Mouse (Mus musculus) myocyte (in vitro differentiated cells): ENCODE measurements around the gene Foxo1.

Experiments
- CEBPB ChIP-seq: IDR thresholded peaks from 2 replicates; pipeline ENCODE4 v1.6.1; 2011; ENCODE audit warnings: mild to moderate bottlenecking, moderate library complexity; ENCODE audit not compliant: poor library complexity, insufficient read depth, severe bottlenecking
- E2F4 ChIP-seq: IDR thresholded peaks from one replicate; pipeline ENCODE4 v1.6.1; 2011; ENCODE audit warnings: mild to moderate bottlenecking, control low read depth, moderate library complexity; ENCODE audit not compliant: insufficient read depth
- MAX ChIP-seq: IDR thresholded peaks from one replicate; pipeline ENCODE4 v1.6.1; 2011; ENCODE audit warnings: low read depth, mild to moderate bottlenecking, control low read depth
- MYOD1 ChIP-seq, 3 experiments: IDR thresholded peaks; one replicate each; pipeline ENCODE4 v1.6.1; 2011; ENCODE audit warnings: control low read depth in 2 of 3, low read depth in 2 of 3, mild to moderate bottlenecking in 2 of 3, moderate library complexity in 1 of 3; ENCODE audit not compliant: insufficient read length in 2 of 3, control insufficient read depth in 1 of 3
- MYOG ChIP-seq, 3 experiments: IDR thresholded peaks; one replicate each; pipeline ENCODE4 v1.6.1; 2011; ENCODE audit warnings: control low read depth in 2 of 3, low read depth in 2 of 3, mild to moderate bottlenecking in 2 of 3; ENCODE audit not compliant: insufficient read length in 2 of 3, control insufficient read depth in 1 of 3, insufficient read depth in 1 of 3
- POLR2A ChIP-seq: IDR thresholded peaks from one replicate; pipeline ENCODE4 v1.6.1; 2011; ENCODE audit warnings: low read depth, mild to moderate bottlenecking, control low read depth, moderate library complexity; ENCODE audit not compliant: insufficient read length
- POLR2AphosphoS2 ChIP-seq: IDR thresholded peaks from one replicate; pipeline ENCODE4 v1.6.1; 2011; ENCODE audit warnings: low read depth, control low read depth; ENCODE audit not compliant: insufficient read length
- REST ChIP-seq: IDR thresholded peaks from one replicate; pipeline ENCODE4 v1.6.1; 2011; ENCODE audit warnings: mild to moderate bottlenecking, control low read depth, moderate library complexity; ENCODE audit not compliant: insufficient read depth, insufficient read length
- SRF ChIP-seq: IDR thresholded peaks from one replicate; pipeline ENCODE4 v1.6.1; 2011; ENCODE audit warnings: low read depth; ENCODE audit not compliant: control insufficient read depth, insufficient read length
- TCF12 ChIP-seq: IDR thresholded peaks from one replicate; pipeline ENCODE4 v1.6.1; 2011; ENCODE audit warnings: mild to moderate bottlenecking, control low read depth; ENCODE audit not compliant: poor library complexity, insufficient read depth, severe bottlenecking
- TCF3 ChIP-seq: IDR thresholded peaks from one replicate; pipeline ENCODE4 v1.6.1; 2011; ENCODE audit warnings: low read depth, control low read depth; ENCODE audit not compliant: insufficient read length
- USF1 ChIP-seq: IDR thresholded peaks from one replicate; pipeline ENCODE4 v1.6.1; 2011; ENCODE audit warnings: low read depth, mild to moderate bottlenecking, control low read depth, moderate library complexity

DNA sequence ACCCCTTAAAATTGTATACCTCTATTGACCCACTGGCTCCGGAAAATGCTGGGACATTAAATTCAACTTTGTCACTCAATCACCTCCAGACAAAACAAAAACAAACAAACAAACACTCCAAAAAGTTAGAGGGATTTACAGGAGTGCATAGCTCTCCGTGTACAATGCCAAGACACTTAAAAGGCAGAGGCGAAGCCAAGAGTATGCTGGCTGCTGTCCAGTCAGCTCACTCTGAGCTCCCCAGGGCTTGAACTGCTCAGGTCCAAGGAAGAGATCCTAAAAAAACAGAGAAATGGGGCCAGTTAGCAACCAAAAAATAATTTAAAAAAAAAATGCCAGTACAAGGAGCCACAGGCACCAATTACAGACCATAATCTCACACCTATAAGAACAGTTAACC is 9.6 kb upstream of the Foxo1 start:
- TF ChIP-seq POLR2A: no peak
- no peak for TF ChIP-seq USF1
- no peak for TF ChIP-seq SRF
- no peak for TF ChIP-seq MYOD1 (IDR thresholded peaks at IDR 0.05; ENCODE audit: control insufficient read depth in 1 of 3, insufficient read length in 2 of 3, low read depth in 2 of 3)
- TF ChIP-seq MYOG (IDR thresholded peaks at IDR 0.05; ENCODE audit: control insufficient read depth in 1 of 3, insufficient read depth in 1 of 3, insufficient read length in 2 of 3, low read depth in 2 of 3): no peak
- no peak for TF ChIP-seq REST
- no peak for TF ChIP-seq POLR2AphosphoS2
- TF ChIP-seq MAX: no peak
- TF ChIP-seq TCF12: no peak
- no peak for TF ChIP-seq E2F4
- TF ChIP-seq CEBPB: no peak
- no peak for TF ChIP-seq TCF3
